Mouse (Mus musculus) heart, postnatal 0 days (tissue): ENCODE measurements around the gene Baiap2.

Experiments
- CTCF ChIP-seq: IDR thresholded peaks from 2 replicates; pipeline ENCODE4 v1.5.1; 2016; ENCODE audit warnings: antibody characterized with exemption, control low read depth, low read depth
- EP300 ChIP-seq: IDR thresholded peaks from 2 replicates; pipeline ENCODE4 v1.6.1; 2016; ENCODE audit warnings: antibody characterized with exemption, low read depth

DNA sequence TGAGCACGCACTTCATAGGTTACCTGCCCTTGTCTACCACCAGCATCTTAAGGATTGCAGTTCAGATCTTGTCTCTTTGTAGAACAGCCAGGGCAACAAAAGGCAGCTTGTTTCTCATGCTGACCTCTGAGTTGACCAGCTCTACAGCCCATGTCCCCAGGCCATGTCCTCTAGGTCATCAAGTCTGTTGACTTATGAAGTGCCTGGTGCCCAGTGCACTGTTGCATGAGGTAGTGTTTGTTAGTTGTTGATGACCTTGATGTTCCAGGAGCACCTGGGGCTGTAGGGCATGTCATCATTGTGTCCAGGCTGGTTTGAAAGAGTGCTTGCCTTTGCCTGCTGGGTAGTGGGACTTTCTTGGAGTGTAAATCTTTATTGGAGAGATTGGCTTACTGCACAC, 4.9 kb downstream of the Baiap2 start:
- no peak for TF ChIP-seq CTCF
- no peak for TF ChIP-seq EP300
